ENCODE assay signal across 8 mouse cellular contexts in the genomic region with DNA sequence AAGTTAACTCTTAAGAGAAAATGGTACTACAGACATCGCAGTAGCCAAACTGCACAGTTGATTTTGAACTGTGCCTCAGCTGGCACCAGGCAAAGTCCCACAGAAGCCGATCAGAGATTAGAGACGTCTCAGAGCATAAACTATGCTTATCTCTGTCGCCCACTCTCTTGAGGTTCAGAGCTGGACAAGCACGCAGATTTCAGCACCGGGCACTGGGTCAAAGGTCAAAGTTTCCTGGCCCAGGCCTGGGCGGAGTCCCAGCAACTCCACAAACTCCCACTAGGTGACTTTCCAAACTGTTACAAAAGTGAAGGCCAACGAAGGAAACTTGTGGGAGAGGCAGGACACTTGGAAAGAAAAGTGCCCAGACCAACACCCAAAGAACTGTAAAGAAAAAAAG. TPM values are rescaled to one million over a fixed set of nuclear protein-coding genes. Genes with fewer than 3 reads are reported as not detected.
DNase-seq lines count a peak whose midpoint lies in the region; ATAC-seq and TF ChIP-seq lines count a peak whose summit lies in the region.

No protein-coding gene starts in this region.

- peaks cover 28% of the 10 kb centered on the region for H3K4me1 ChIP-seq in E14TG2a.4 (replicated peaks; ENCODE audit: low read depth, low read length)
- H3K4me1 ChIP-seq in forebrain, embryonic 16.5 days (replicated peaks; ENCODE audit: control insufficient read depth, insufficient read depth, low read length), result peaks cover 7% of the 10 kb centered on the region
- peaks cover 5% of the 10 kb centered on the region for H3K4me1 ChIP-seq in hindbrain, embryonic 14.5 days (replicated peaks; ENCODE audit: control insufficient read depth, insufficient read depth, low read length)
- peaks cover 4% of the 10 kb centered on the region; the same call in 1 of the 2 replicates for H3K4me1 ChIP-seq in midbrain, embryonic 16.5 days (ENCODE audit: control insufficient read depth, insufficient read depth, low read length)

- H3K27me3 ChIP-seq in E14TG2a.4 (ENCODE audit: insufficient read depth, low read length), result no peaks in the 10 kb centered on the region
- H3K27me3 ChIP-seq in forebrain, embryonic 16.5 days (replicated peaks; ENCODE audit: control insufficient read depth, insufficient read depth, low read length), result no peaks in the 10 kb centered on the region
- no peaks in the 10 kb centered on the region for H3K27me3 ChIP-seq in hindbrain, embryonic 14.5 days (ENCODE audit: control insufficient read depth, insufficient read depth, low read length)
- H3K27me3 ChIP-seq in midbrain, embryonic 16.5 days (ENCODE audit: control insufficient read depth, insufficient read depth, low read depth, low read length), result no peaks in the 10 kb centered on the region

- no peak overlapping the region for H3K9ac ChIP-seq in forebrain, embryonic 16.5 days (replicated peaks; ENCODE audit: low read depth, low read length)
- H3K9ac ChIP-seq in hindbrain, embryonic 14.5 days, result no peak overlapping the region
- no peak overlapping the region for H3K9ac ChIP-seq in midbrain, embryonic 16.5 days (ENCODE audit: low read depth, low read length)

- peak; percentile 38 for TF ChIP-seq CTCF in E14TG2a.4 (conservative IDR thresholded peaks at IDR 0.05; ENCODE audit: low read length)

- WGBS in forebrain, embryonic 16.5 days, result 4% methylated on average over 8 of the region's 8 CpGs
- whole genome bisulfite sequencing in hindbrain, embryonic 14.5 days, result 11% methylated on average over 8 of the region's 8 CpGs
- 6% methylated on average over 8 of the region's 8 CpGs for WGBS in midbrain, embryonic 16.5 days

- peak; percentile 85 for DNase-seq in adrenal gland, postnatal 10 days
- DNase-seq in hindbrain, embryonic 14.5 days (ENCODE audit: low spot score), result no peak
- peak; percentile 67 for DNase-seq in liver
- peak; percentile 30 for DNase-seq in thymus, postnatal 25 days
- no peak for DNase-seq in cerebellum, adult 9-10 months

- no peak overlapping the region for H3K27ac ChIP-seq in forebrain, embryonic 16.5 days (ENCODE audit: low read length)
- no peak overlapping the region for H3K27ac ChIP-seq in hindbrain, embryonic 14.5 days
- H3K27ac ChIP-seq in midbrain, embryonic 16.5 days (ENCODE audit: low read length), result no peak overlapping the region

- peak overlapping the region; percentile 70 for H3K4me2 ChIP-seq in forebrain, embryonic 16.5 days (ENCODE audit: low read length)
- H3K4me2 ChIP-seq in hindbrain, embryonic 14.5 days (replicated peaks), result peak overlapping the region; percentile 86
- H3K4me2 ChIP-seq in midbrain, embryonic 16.5 days (ENCODE audit: low read length), result peak overlapping the region; percentile 89

- peaks cover 31% of the 10 kb centered on the region for H3K36me3 ChIP-seq in E14TG2a.4 (ENCODE audit: insufficient read depth, low read length)
- H3K36me3 ChIP-seq in forebrain, embryonic 16.5 days (ENCODE audit: control insufficient read depth, insufficient read depth), result no peaks in the 10 kb centered on the region
- H3K36me3 ChIP-seq in hindbrain, embryonic 14.5 days (replicated peaks; ENCODE audit: control insufficient read depth, insufficient read depth), result no peaks in the 10 kb centered on the region
- no peaks in the 10 kb centered on the region for H3K36me3 ChIP-seq in midbrain, embryonic 16.5 days (ENCODE audit: control insufficient read depth, insufficient read depth, low read length)

- no peak for ATAC-seq in forebrain, embryonic 16.5 days
- peak; percentile 14; the same call in 1 of the 2 replicates for ATAC-seq in hindbrain, embryonic 14.5 days (ENCODE audit: low FRiP score)
- ATAC-seq in midbrain, embryonic 16.5 days, result 0 out of 2 replicates have a peak, but pooled peaks have one; percentile 13

- peak overlapping the region; percentile 91 for H3K4me3 ChIP-seq in E14TG2a.4 (replicated peaks; ENCODE audit: low read length)
- peak overlapping the region; percentile 55 for H3K4me3 ChIP-seq in forebrain, embryonic 16.5 days (replicated peaks; ENCODE audit: low read length)
- H3K4me3 ChIP-seq in hindbrain, embryonic 14.5 days (replicated peaks; ENCODE audit: low read length), result peak overlapping the region; percentile 61
- peak overlapping the region; percentile 74 for H3K4me3 ChIP-seq in midbrain, embryonic 16.5 days (ENCODE audit: low read depth, low read length)

- peaks cover 7% of the 10 kb centered on the region for H3K9me3 ChIP-seq in E14TG2a.4 (ENCODE audit: low read length)
- no peaks in the 10 kb centered on the region for H3K9me3 ChIP-seq in forebrain, embryonic 16.5 days (ENCODE audit: control insufficient read depth, low read length)
- no peaks in the 10 kb centered on the region for H3K9me3 ChIP-seq in hindbrain, embryonic 14.5 days (ENCODE audit: control insufficient read depth, low read length)
- H3K9me3 ChIP-seq in midbrain, embryonic 16.5 days (replicated peaks; ENCODE audit: control insufficient read depth, low read length, poor library complexity, severe bottlenecking), result no peaks in the 10 kb centered on the region

RNA-seq across cellular contexts. Expression of a gene that starts 0.7 kb away (rescaled TPM):
- total RNA-seq in adrenal gland, postnatal 10 days (2021), result 1,000 to 10,000 TPM; 1,015 to 1,070 TPM
- 20.1 and 21.6 TPM in 2 replicates for polyA plus RNA-seq in forebrain, embryonic 16.5 days (2015; fragmentation: Nextera tagmentation; extraction: Ambion mirVana)
- 26.6 and 27.6 TPM in 2 replicates for polyA plus RNA-seq in hindbrain, embryonic 14.5 days (2014; fragmentation: Nextera tagmentation; extraction: Ambion mirVana)
- 19.1 and 19.7 TPM in 2 replicates for polyA plus RNA-seq in midbrain, embryonic 16.5 days (2015; fragmentation: Nextera tagmentation; extraction: Ambion mirVana)

RNA-seq across cellular contexts. Expression of a gene that starts 31.9 kb away (rescaled TPM):
- 10 to 100 TPM; 15.7 to 23.9 TPM for total RNA-seq in adrenal gland, postnatal 10 days (2021)
- polyA plus RNA-seq in forebrain, embryonic 16.5 days (2015; fragmentation: Nextera tagmentation; extraction: Ambion mirVana), result 7.0 TPM in 2 replicates
- polyA plus RNA-seq in hindbrain, embryonic 14.5 days (2014; fragmentation: Nextera tagmentation; extraction: Ambion mirVana), result 8.6 and 9.6 TPM in 2 replicates
- polyA plus RNA-seq in midbrain, embryonic 16.5 days (2015; fragmentation: Nextera tagmentation; extraction: Ambion mirVana), result 7.7 and 8.1 TPM in 2 replicates

Comparison
In these comparisons a context has a peak if more than half of its experiments do, and no peak if none do; other contexts are left out.
1. DNase-seq: peak in adrenal gland, postnatal 10 days (single experiment), liver (single experiment) and thymus, postnatal 25 days (single experiment); none in hindbrain, embryonic 14.5 days (single experiment) and cerebellum, adult 9-10 months (single experiment).
2. Peak in every context shown above with its lines, with median percentiles within 50 percentile points of each other: H3K4me3 ChIP-seq and H3K4me2 ChIP-seq.